Mouse (Mus musculus): Measurements from ENCODE around the gene Rad51.

- TF ChIP-seq CTCF (IDR thresholded peaks at IDR 0.05) (peak; percentile 56), EP300 (IDR thresholded peaks at IDR 0.05; ENCODE audit: insufficient read depth, low read depth, low read length) (no peak), POLR2A (IDR thresholded peaks at IDR 0.05; ENCODE audit: insufficient read depth, low read depth, low read length) (no peak)
These were observed 54.6 kb downstream of the Rad51 start, which contains the start of gene Gchfr for GRCm38 (mm10) chr2:119166901-119167865.

All from heart, adult 2 months (tissue).